Mouse (Mus musculus) lung, postnatal 0 days (tissue): ENCODE data around the gene Nup210. TPM values are rescaled to one million over a fixed set of nuclear protein-coding genes. Genes with fewer than 3 reads are reported as not detected.
A peak's percentile ranks its signal among the peaks of the same experiment; 100 is the strongest.

ENCODE experiments used
- ATAC-seq: fragments of 200-750 bp; cut with Nextera tagmentation; 2 replicates; pipeline ENCODE4 v1.8.0; 2017; ENCODE audit warnings: moderate library complexity
- DNase-seq: peaks from one replicate; pipeline ENCODE4 v3.0.0-alpha.2; 2016; ENCODE audit warnings: low spot score
- H3K27ac ChIP-seq: fragments of 300-500 bp; sonication (generic); 2 replicates; pipeline ENCODE4 v1.5.1; 2014; ENCODE audit warnings: antibody characterized with exemption, mild to moderate bottlenecking, low read length, mixed read lengths
- H3K27me3 ChIP-seq: fragments of 300-500 bp; sonication (generic); replicated peaks from 2 replicates; pipeline ENCODE4 v1.6.1; 2014; ENCODE audit warnings: low read length, mixed read lengths; ENCODE audit not compliant: insufficient read depth
- H3K36me3 ChIP-seq: fragments of 300-500 bp; sonication (generic); 2 replicates; pipeline ENCODE4 v1.6.1; 2014; ENCODE audit warnings: low read length, mixed read lengths; ENCODE audit not compliant: insufficient read depth
- H3K4me1 ChIP-seq: fragments of 300-500 bp; sonication (generic); 2 replicates; pipeline ENCODE4 v1.6.1; 2014; ENCODE audit warnings: antibody characterized with exemption, low read depth, low read length, mixed read lengths; ENCODE audit not compliant: insufficient read depth
- H3K4me2 ChIP-seq: fragments of 300-500 bp; sonication (generic); replicated peaks from 2 replicates; pipeline ENCODE4 v1.6.1; 2014; ENCODE audit warnings: low read depth, mild to moderate bottlenecking, low read length, moderate library complexity, mixed read lengths
- H3K4me3 ChIP-seq: fragments of 300-500 bp; sonication (generic); 2 replicates; pipeline ENCODE4 v1.5.1; 2014; ENCODE audit warnings: low read depth, low read length
- H3K9ac ChIP-seq: fragments of 300-500 bp; sonication (generic); replicated peaks from 2 replicates; pipeline ENCODE4 v1.6.1; 2014; ENCODE audit warnings: low read depth, mild to moderate bottlenecking
- H3K9me3 ChIP-seq: fragments of 300-500 bp; sonication (generic); 2 replicates; pipeline ENCODE4 v1.6.1; 2016; ENCODE audit warnings: low read length, mixed read lengths
- CTCF ChIP-seq: IDR thresholded peaks from 2 replicates; pipeline ENCODE4 v1.5.1; 2016; ENCODE audit warnings: antibody characterized with exemption, mild to moderate bottlenecking
- EP300 ChIP-seq: IDR thresholded peaks from 2 replicates; pipeline ENCODE4 v1.6.1; 2016; ENCODE audit warnings: antibody characterized with exemption, mild to moderate bottlenecking, control low read depth
- WGBS: fragments of 180-500 bp; shearing (Covaris S2); extraction: QIAGEN DNeasy Blood & Tissue Kit; methylation state at CpG from one replicate; pipeline ENCODE4 v1.1.7; 2014; 5-methylcytosine and 5-hydroxymethylcytosine counted together
- polyA plus RNA-seq: library from polyadenylated mRNA; unstranded; fragments of >200 nt; fragmentation: Nextera tagmentation; extraction: Ambion mirVana; gene quantifications from 2 replicates; pipeline ENCODE4 v1.2.1, GENCODE M21; 2015

Nup210 gene
- polyA plus RNA-seq, 1 experiment from 2014 or later = 5.8 TPM

GRCm38 (mm10) chr6:91115863-91116243 is 776 bp downstream of the Nup210 start:
- peak overlapping the region; percentile 61 for H3K4me3 ChIP-seq
- H3K27ac ChIP-seq = peak overlapping the region; percentile 59; the same call in 1 of the 2 replicates
- peaks cover 10% of the 10 kb centered on the region for H3K4me1 ChIP-seq
- H3K27me3 ChIP-seq = no peaks in the 10 kb centered on the region
- no peak overlapping the region for H3K9ac ChIP-seq
- no peaks in the 10 kb centered on the region for H3K9me3 ChIP-seq
- H3K4me2 ChIP-seq = peak overlapping the region; percentile 99
- no peaks in the 10 kb centered on the region for H3K36me3 ChIP-seq
- DNase-seq (no peak), ATAC-seq (no peak)
- 27% methylated on average over 4 of the region's 4 CpGs for WGBS
- TF ChIP-seq EP300 (no peak), CTCF (no peak)

- TF ChIP-seq EP300 (peak; percentile 70), CTCF (no peak)
- ATAC-seq = peak; percentile 13; the same call in 1 of the 2 replicates
- H3K27ac ChIP-seq = 0 out of 2 replicates have a peak overlapping the region, but pooled peaks have one; percentile 59
Observed at GRCm38 (mm10) chr6:91115158-91115557, 1.5 kb downstream of the Nup210 start.

GRCm38 (mm10) chr6:91114716-91115115 is 1.9 kb downstream of the Nup210 start:
- TF ChIP-seq CTCF (no peak), EP300 (no peak)
- DNase-seq (no peak), ATAC-seq (no peak)
- Histone ChIP-seq H3K4me3 (no peak overlapping the region), H3K9ac (no peak overlapping the region), H3K36me3 (no peaks in the 10 kb centered on the region), H3K9me3 (no peaks in the 10 kb centered on the region), H3K27ac (no peak overlapping the region), H3K27me3 (no peaks in the 10 kb centered on the region), H3K4me1 (peaks cover 10% of the 10 kb centered on the region), H3K4me2 (no peak overlapping the region)
- 20% methylated on average over 2 of the region's 2 CpGs for WGBS

More at GRCm38 (mm10) chr6:91115158-91115557, 1.5 kb downstream of the Nup210 start:
- Histone ChIP-seq H3K9ac (no peak overlapping the region), H3K4me1 (peaks cover 10% of the 10 kb centered on the region), H3K27me3 (no peaks in the 10 kb centered on the region), H3K4me3 (no peak overlapping the region), H3K4me2 (no peak overlapping the region), H3K9me3 (no peaks in the 10 kb centered on the region), H3K36me3 (no peaks in the 10 kb centered on the region)
- peak; percentile 55 for DNase-seq
- 32% methylated on average over 1 of the region's 1 CpGs for WGBS

- no peak overlapping the region for H3K27ac ChIP-seq
- peaks cover 5% of the 10 kb centered on the region for H3K4me1 ChIP-seq
- TF ChIP-seq CTCF (no peak), EP300 (no peak)
- no peaks in the 10 kb centered on the region for H3K27me3 ChIP-seq
- 85% methylated on average over 3 of the region's 3 CpGs for WGBS
- no peaks in the 10 kb centered on the region for H3K9me3 ChIP-seq
- H3K9ac ChIP-seq = no peak overlapping the region
- no peak overlapping the region for H3K4me3 ChIP-seq
- no peak overlapping the region for H3K4me2 ChIP-seq
- no peaks in the 10 kb centered on the region for H3K36me3 ChIP-seq
- DNase-seq = no peak
- ATAC-seq = no peak
Observed at GRCm38 (mm10) chr6:91111954-91112252, 4.7 kb downstream of the Nup210 start.

- ATAC-seq = no peak
- 70% methylated on average over 10 of the region's 10 CpGs for WGBS
- Histone ChIP-seq H3K4me2 (no peak overlapping the region), H3K9ac (no peak overlapping the region), H3K4me1 (peaks cover 3% of the 10 kb centered on the region), H3K27me3 (no peaks in the 10 kb centered on the region), H3K4me3 (no peak overlapping the region), H3K36me3 (no peaks in the 10 kb centered on the region), H3K27ac (no peak overlapping the region), H3K9me3 (no peaks in the 10 kb centered on the region)
- no peak for TF ChIP-seq CTCF
- TF ChIP-seq EP300 = no peak
- DNase-seq = no peak
Observed at GRCm38 (mm10) chr6:91111141-91111953, 5.3 kb downstream of the Nup210 start.

- H3K9me3 ChIP-seq = no peaks in the 10 kb centered on the region
- H3K9ac ChIP-seq = no peak overlapping the region
- H3K27ac ChIP-seq = no peak overlapping the region
- DNase-seq (no peak), ATAC-seq (no peak)
- H3K27me3 ChIP-seq = no peaks in the 10 kb centered on the region
- H3K36me3 ChIP-seq = no peaks in the 10 kb centered on the region
- TF ChIP-seq EP300 (no peak), CTCF (no peak)
- H3K4me3 ChIP-seq = no peak overlapping the region
- WGBS = 55% methylated on average over 13 of the region's 13 CpGs
- no peaks in the 10 kb centered on the region for H3K4me1 ChIP-seq
- no peak overlapping the region; the same call in 1 of the 2 replicates for H3K4me2 ChIP-seq
Observed at GRCm38 (mm10) chr6:91110323-91111020, 6.2 kb downstream of the Nup210 start.
